Mouse (Mus musculus) neural tube, embryonic 15.5 days (tissue): ENCODE measurements around the gene Slc4a8. TPM values are rescaled to one million over a fixed set of nuclear protein-coding genes. Genes with fewer than 3 reads are reported as not detected.

ENCODE experiments used
- ATAC-seq: fragments of 200-750 bp; cut with Nextera tagmentation; 2 replicates; pipeline ENCODE4 v1.8.0; 2017; ENCODE audit warnings: mild to moderate bottlenecking, moderate TSS enrichment, moderate library complexity; ENCODE audit not compliant: low FRiP score
- H3K27ac ChIP-seq: fragments of 300-500 bp; sonication (generic); replicated peaks from 2 replicates; pipeline ENCODE4 v1.5.1; 2015; ENCODE audit warnings: mild to moderate bottlenecking, inconsistent platforms
- H3K27me3 ChIP-seq: fragments of 300-500 bp; sonication (generic); replicated peaks from 2 replicates; pipeline ENCODE4 v1.6.1; 2015; ENCODE audit warnings: inconsistent platforms
- H3K36me3 ChIP-seq: fragments of 300-500 bp; sonication (generic); 2 replicates; pipeline ENCODE4 v1.6.1; 2015; ENCODE audit warnings: inconsistent platforms
- H3K4me1 ChIP-seq: fragments of 300-500 bp; sonication (generic); 2 replicates; pipeline ENCODE4 v1.6.1; 2015; ENCODE audit warnings: inconsistent platforms
- H3K4me2 ChIP-seq: fragments of 300-500 bp; sonication (generic); 2 replicates; pipeline ENCODE4 v1.6.1; 2015; ENCODE audit warnings: inconsistent platforms, mild to moderate bottlenecking, moderate library complexity
- H3K4me3 ChIP-seq: fragments of 300-500 bp; sonication (generic); replicated peaks from 2 replicates; pipeline ENCODE4 v1.5.1; 2015; ENCODE audit warnings: mild to moderate bottlenecking, inconsistent platforms
- H3K9ac ChIP-seq: fragments of 300-500 bp; sonication (generic); replicated peaks from 2 replicates; pipeline ENCODE4 v1.6.1; 2015; ENCODE audit warnings: mild to moderate bottlenecking, inconsistent platforms
- H3K9me3 ChIP-seq: fragments of 300-500 bp; sonication (generic); replicated peaks from 2 replicates; pipeline ENCODE4 v1.6.1; 2016; ENCODE audit warnings: inconsistent platforms
- WGBS: fragments of 180-500 bp; shearing (Covaris S2); methylation state at CpG from one replicate; pipeline ENCODE4 v1.1.7; 2015; ENCODE audit warnings: mixed read lengths; 5-methylcytosine and 5-hydroxymethylcytosine counted together
- polyA plus RNA-seq: library from polyadenylated mRNA; unstranded; fragments of >200 nt; fragmentation: Nextera tagmentation; extraction: Ambion mirVana; gene quantifications from 2 replicates; pipeline ENCODE4 v1.2.1, GENCODE M21; 2015

The Slc4a8 gene
- polyA plus RNA-seq, 1 experiment from 2014 or later = 25.9 TPM

- peak; percentile 66 for ATAC-seq
- Histone ChIP-seq H3K4me1 (peaks cover 38% of the 10 kb centered on the region), H3K27ac (peak overlapping the region; percentile 89), H3K36me3 (no peaks in the 10 kb centered on the region), H3K4me2 (peak overlapping the region; percentile 73), H3K9me3 (peaks cover 2% of the 10 kb centered on the region; the same call in 1 of the 2 replicates), H3K27me3 (no peaks in the 10 kb centered on the region; the same call in 1 of the 2 replicates), H3K4me3 (peak overlapping the region; percentile 77), H3K9ac (peak overlapping the region; percentile 88)
- under 1% methylated on average over 53 of the region's 53 CpGs for WGBS
These were observed 109.8 kb downstream of the Slc4a8 start for GRCm38 (mm10) chr15:100871107-100872011.

DNA sequence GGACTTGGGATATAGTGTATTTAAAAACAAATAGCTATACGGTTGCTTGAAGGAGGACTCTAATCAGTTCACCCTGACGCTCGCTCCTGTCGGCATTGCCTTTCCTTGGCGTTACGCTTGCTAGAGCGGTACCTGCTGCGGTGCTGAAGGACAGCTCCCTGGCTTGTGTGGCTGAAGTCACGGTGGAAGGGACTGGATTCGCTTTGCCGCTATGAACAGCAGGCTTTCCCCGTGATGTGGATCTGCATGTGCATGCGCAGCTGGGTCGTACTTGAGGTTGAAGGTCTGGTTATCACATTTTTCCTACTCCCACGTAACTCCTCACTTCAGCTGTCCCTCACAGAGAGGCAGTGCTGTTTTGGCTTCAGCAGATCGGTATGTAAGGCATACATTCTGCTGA lies 111.6 kb downstream of the Slc4a8 start:
- WGBS = 3% methylated on average over 16 of the region's 16 CpGs
- Histone ChIP-seq H3K27ac (no peak overlapping the region), H3K4me2 (peak overlapping the region; percentile 73), H3K9ac (peak overlapping the region; percentile 34), H3K9me3 (no peaks in the 10 kb centered on the region), H3K4me1 (peaks cover 44% of the 10 kb centered on the region), H3K36me3 (no peaks in the 10 kb centered on the region), H3K4me3 (peak overlapping the region; percentile 77), H3K27me3 (no peaks in the 10 kb centered on the region; the same call in 1 of the 2 replicates)
- no peak for ATAC-seq

Other genes with a start within 250 kb of the Slc4a8 start
- gene Tfcp2, start 209.7 kb upstream of the Slc4a8 start, polyA plus RNA-seq = 32.4 and 34.8 TPM in 2 replicates
- 26.0 and 32.4 TPM in 2 replicates for gene Pou6f1, start 161.8 kb upstream of the Slc4a8 start, polyA plus RNA-seq
- gene Dazap2, start 146.4 kb upstream of the Slc4a8 start, polyA plus RNA-seq = 99.3 and 144 TPM in 2 replicates
- gene Smagp, start 124.8 kb upstream of the Slc4a8 start, polyA plus RNA-seq = 3.0 and 7.4 TPM in 2 replicates
- 2.6 and 11.0 TPM in 2 replicates for gene Bin2, start 92.2 kb upstream of the Slc4a8 start, polyA plus RNA-seq
- gene Cela1, start 73.8 kb upstream of the Slc4a8 start, polyA plus RNA-seq = 3.1 and 5.8 TPM in 2 replicates
- 0.33 and 1.5 TPM in 2 replicates for gene Galnt6, start 32.4 kb upstream of the Slc4a8 start, polyA plus RNA-seq
- 24.9 and 29.2 TPM in 2 replicates for gene Scn8a, start 108.1 kb downstream of the Slc4a8 start, polyA plus RNA-seq